Mouse (Mus musculus): Measurements from ENCODE around the gene Enox1. TPM values are rescaled to one million over a fixed set of nuclear protein-coding genes. Genes with fewer than 3 reads are reported as not detected.
A peak's percentile ranks its signal among the peaks of the same experiment; 100 is the strongest.

Enox1 gene
- polyA plus RNA-seq, 1 experiment = 3.1 TPM

- no peaks in the 10 kb centered on the region for H3K27me3 ChIP-seq (ENCODE audit: control insufficient read depth, insufficient read depth, insufficient read length)
- peak overlapping the region; percentile 56 for H3K4me2 ChIP-seq (ENCODE audit: low read depth)
- no peaks in the 10 kb centered on the region for H3K79me2 ChIP-seq (ENCODE audit: control insufficient read depth, insufficient read depth)
- no peaks in the 10 kb centered on the region for H3K36me3 ChIP-seq (ENCODE audit: control insufficient read depth, insufficient read depth)
- no peak for TF ChIP-seq SRF (IDR thresholded peaks at IDR 0.05; ENCODE audit: control insufficient read depth, insufficient read length, low read depth)
- TF ChIP-seq MYOG (IDR thresholded peaks at IDR 0.05; ENCODE audit: control insufficient read depth in 1 of 3, insufficient read depth in 1 of 3, insufficient read length in 2 of 3, low read depth in 2 of 3) = peak in 1 of 3 experiments; percentile 2
- no peak for TF ChIP-seq POLR2AphosphoS2 (IDR thresholded peaks at IDR 0.05; ENCODE audit: insufficient read length, low read depth)
- no peak for TF ChIP-seq REST (IDR thresholded peaks at IDR 0.05; ENCODE audit: insufficient read depth, insufficient read length)
- H3ac ChIP-seq (ENCODE audit: control insufficient read depth, insufficient read length) = no peak overlapping the region
- no peak overlapping the region for H3K4me3 ChIP-seq
These were observed 423.8 kb downstream of the Enox1 start for GRCm38 (mm10) chr14:77580106-77580936.

GRCm38 (mm10) chr14:77580937-77581270, 424.3 kb downstream of the Enox1 start:
- H3K36me3 ChIP-seq (ENCODE audit: control insufficient read depth, insufficient read depth) = no peaks in the 10 kb centered on the region
- peak overlapping the region; percentile 56 for H3K4me2 ChIP-seq (ENCODE audit: low read depth)
- no peaks in the 10 kb centered on the region for H3K27me3 ChIP-seq (ENCODE audit: control insufficient read depth, insufficient read depth, insufficient read length)
- peak in 1 of 3 experiments; percentile 52 for TF ChIP-seq MYOG (IDR thresholded peaks at IDR 0.05; ENCODE audit: control insufficient read depth in 1 of 3, insufficient read depth in 1 of 3, insufficient read length in 2 of 3, low read depth in 2 of 3)
- TF ChIP-seq MAX (IDR thresholded peaks at IDR 0.05; ENCODE audit: low read depth) = no peak
- no peak overlapping the region for H3K4me3 ChIP-seq
- H3ac ChIP-seq (ENCODE audit: control insufficient read depth, insufficient read length) = no peak overlapping the region
- no peaks in the 10 kb centered on the region for H3K79me2 ChIP-seq (ENCODE audit: control insufficient read depth, insufficient read depth)

GRCm38 (mm10) chr14:77581616-77582015, 425.1 kb downstream of the Enox1 start:
- Histone ChIP-seq H3K27me3 (ENCODE audit: control insufficient read depth, insufficient read depth, insufficient read length) (no peaks in the 10 kb centered on the region), H3K79me2 (ENCODE audit: control insufficient read depth, insufficient read depth) (no peaks in the 10 kb centered on the region), H3K4me2 (ENCODE audit: low read depth) (no peak overlapping the region), H3K4me3 (no peak overlapping the region), H3K36me3 (ENCODE audit: control insufficient read depth, insufficient read depth) (no peaks in the 10 kb centered on the region), H3ac (ENCODE audit: control insufficient read depth, insufficient read length) (no peak overlapping the region)
- TF ChIP-seq TCF12 (IDR thresholded peaks at IDR 0.05; ENCODE audit: insufficient read depth, poor library complexity, severe bottlenecking) = no peak
- TF ChIP-seq USF1 (IDR thresholded peaks at IDR 0.05; ENCODE audit: low read depth) = no peak
- no peak for TF ChIP-seq MYOG (IDR thresholded peaks at IDR 0.05; ENCODE audit: control insufficient read depth in 1 of 3, insufficient read depth in 1 of 3, insufficient read length in 2 of 3, low read depth in 2 of 3)
- no peak for TF ChIP-seq MYOD1 (IDR thresholded peaks at IDR 0.05; ENCODE audit: control insufficient read depth in 1 of 3, insufficient read length in 2 of 3, low read depth in 2 of 3)
- no peak for TF ChIP-seq POLR2A (IDR thresholded peaks at IDR 0.05; ENCODE audit: insufficient read length, low read depth)
- no peak for TF ChIP-seq E2F4 (IDR thresholded peaks at IDR 0.05; ENCODE audit: insufficient read depth)
- TF ChIP-seq POLR2AphosphoS2 (IDR thresholded peaks at IDR 0.05; ENCODE audit: insufficient read length, low read depth) = no peak
- no peak for TF ChIP-seq MAX (IDR thresholded peaks at IDR 0.05; ENCODE audit: low read depth)
- TF ChIP-seq REST (IDR thresholded peaks at IDR 0.05; ENCODE audit: insufficient read depth, insufficient read length) = no peak
- TF ChIP-seq CEBPB (IDR thresholded peaks at IDR 0.05; ENCODE audit: insufficient read depth, poor library complexity, severe bottlenecking) = no peak
- no peak for TF ChIP-seq TCF3 (IDR thresholded peaks at IDR 0.05; ENCODE audit: insufficient read length, low read depth)
- no peak for TF ChIP-seq SRF (IDR thresholded peaks at IDR 0.05; ENCODE audit: control insufficient read depth, insufficient read length, low read depth)

- no peaks in the 10 kb centered on the region for H3K27me3 ChIP-seq (ENCODE audit: control insufficient read depth, insufficient read depth, insufficient read length)
These were observed 427.9 kb downstream of the Enox1 start for GRCm38 (mm10) chr14:77584426-77584825.

GRCm38 (mm10) chr14:77585031-77585800, 428.7 kb downstream of the Enox1 start:
- no peak overlapping the region for H3K4me3 ChIP-seq
- no peaks in the 10 kb centered on the region for H3K27me3 ChIP-seq (ENCODE audit: control insufficient read depth, insufficient read depth, insufficient read length)
- no peak overlapping the region for H3K4me2 ChIP-seq (ENCODE audit: low read depth)
- no peaks in the 10 kb centered on the region for H3K36me3 ChIP-seq (ENCODE audit: control insufficient read depth, insufficient read depth)
- no peak overlapping the region for H3ac ChIP-seq (ENCODE audit: control insufficient read depth, insufficient read length)
- no peak for TF ChIP-seq MAX (IDR thresholded peaks at IDR 0.05; ENCODE audit: low read depth)
- no peaks in the 10 kb centered on the region for H3K79me2 ChIP-seq (ENCODE audit: control insufficient read depth, insufficient read depth)

More at GRCm38 (mm10) chr14:77584426-77584825, 427.9 kb downstream of the Enox1 start:
- Histone ChIP-seq H3K4me3 (no peak overlapping the region), H3K36me3 (ENCODE audit: control insufficient read depth, insufficient read depth) (no peaks in the 10 kb centered on the region), H3ac (ENCODE audit: control insufficient read depth, insufficient read length) (no peak overlapping the region), H3K4me2 (ENCODE audit: low read depth) (no peak overlapping the region), H3K79me2 (ENCODE audit: control insufficient read depth, insufficient read depth) (no peaks in the 10 kb centered on the region)
- no peak for TF ChIP-seq POLR2AphosphoS2 (IDR thresholded peaks at IDR 0.05; ENCODE audit: insufficient read length, low read depth)
- no peak for TF ChIP-seq TCF12 (IDR thresholded peaks at IDR 0.05; ENCODE audit: insufficient read depth, poor library complexity, severe bottlenecking)
- no peak for TF ChIP-seq USF1 (IDR thresholded peaks at IDR 0.05; ENCODE audit: low read depth)
- no peak for TF ChIP-seq MAX (IDR thresholded peaks at IDR 0.05; ENCODE audit: low read depth)
- TF ChIP-seq REST (IDR thresholded peaks at IDR 0.05; ENCODE audit: insufficient read depth, insufficient read length) = no peak
- no peak for TF ChIP-seq SRF (IDR thresholded peaks at IDR 0.05; ENCODE audit: control insufficient read depth, insufficient read length, low read depth)
- no peak for TF ChIP-seq POLR2A (IDR thresholded peaks at IDR 0.05; ENCODE audit: insufficient read length, low read depth)

Measured in myocyte (in vitro differentiated cells).